Mouse (Mus musculus) megakaryocyte, embryonic 14.5 days (primary cell): Measurements from ENCODE around the gene Rpusd2. TPM values are rescaled to one million over a fixed set of nuclear protein-coding genes. Genes with fewer than 3 reads are reported as not detected.

Experiments used
- H3K27me3 ChIP-seq: replicated peaks from 2 replicates; pipeline ENCODE3; 2012; ENCODE audit warnings: inconsistent platforms
- H3K36me3 ChIP-seq: replicated peaks from 2 replicates; pipeline ENCODE3; 2012; ENCODE audit warnings: low read length, inconsistent platforms, mixed read lengths
- H3K4me1 ChIP-seq: 2 replicates; pipeline ENCODE4 v1.6.1; 2012; ENCODE audit warnings: inconsistent platforms
- H3K4me3 ChIP-seq: replicated peaks from 2 replicates; pipeline ENCODE3; 2012; ENCODE audit warnings: moderate library complexity, mild to moderate bottlenecking, inconsistent platforms
- H3K9me3 ChIP-seq: 2 replicates; pipeline ENCODE4 v1.6.1; 2012; ENCODE audit warnings: inconsistent platforms
- FLI1 ChIP-seq: IDR thresholded peaks from 2 replicates; pipeline ENCODE4 v1.6.1; 2012; ENCODE audit warnings: low read length, inconsistent platforms, mixed read lengths
- GATA1 ChIP-seq: IDR thresholded peaks from 3 replicates; pipeline ENCODE4 v1.6.1; 2012; ENCODE audit warnings: mixed read lengths, low read length, inconsistent platforms, borderline replicate concordance
- polyA plus RNA-seq: library from polyadenylated mRNA; stranded (reverse); fragments of >175 nt; gene quantifications from 2 replicates; pipeline ENCODE4 v1.2.3, GENCODE M21; 2012; ENCODE audit warnings: low replicate concordance; ENCODE audit not compliant: insufficient read depth

Gene Rpusd2
- polyA plus RNA-seq, 1 experiment, result 0.67 TPM

DNA sequence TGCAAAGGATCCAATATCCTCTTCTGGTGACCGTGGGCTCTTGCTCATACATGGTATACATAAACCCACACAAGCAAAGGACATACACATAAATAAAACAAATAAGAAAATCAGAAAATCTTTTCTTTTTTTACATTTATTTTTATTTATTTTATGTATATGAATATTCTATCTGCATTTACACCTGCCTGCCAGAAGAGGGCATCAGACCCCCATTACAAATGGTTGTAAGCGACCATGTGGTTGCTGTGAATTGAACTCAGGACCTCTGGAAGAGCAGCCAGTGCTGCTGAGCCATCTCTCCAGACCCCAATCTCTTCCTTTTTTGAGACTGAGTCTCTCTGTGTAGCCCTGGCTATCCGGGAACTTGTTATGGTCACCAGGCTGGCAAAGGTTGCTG is 16.9 kb upstream of the Rpusd2 start:
- H3K4me1 ChIP-seq, result peaks cover 25% of the 10 kb centered on the region
- peaks cover 16% of the 10 kb centered on the region for H3K27me3 ChIP-seq
- no peak for TF ChIP-seq FLI1
- no peak for TF ChIP-seq GATA1
- H3K36me3 ChIP-seq, result peaks cover 53% of the 10 kb centered on the region
- H3K9me3 ChIP-seq, result peaks cover 22% of the 10 kb centered on the region
- no peak overlapping the region for H3K4me3 ChIP-seq

DNA sequence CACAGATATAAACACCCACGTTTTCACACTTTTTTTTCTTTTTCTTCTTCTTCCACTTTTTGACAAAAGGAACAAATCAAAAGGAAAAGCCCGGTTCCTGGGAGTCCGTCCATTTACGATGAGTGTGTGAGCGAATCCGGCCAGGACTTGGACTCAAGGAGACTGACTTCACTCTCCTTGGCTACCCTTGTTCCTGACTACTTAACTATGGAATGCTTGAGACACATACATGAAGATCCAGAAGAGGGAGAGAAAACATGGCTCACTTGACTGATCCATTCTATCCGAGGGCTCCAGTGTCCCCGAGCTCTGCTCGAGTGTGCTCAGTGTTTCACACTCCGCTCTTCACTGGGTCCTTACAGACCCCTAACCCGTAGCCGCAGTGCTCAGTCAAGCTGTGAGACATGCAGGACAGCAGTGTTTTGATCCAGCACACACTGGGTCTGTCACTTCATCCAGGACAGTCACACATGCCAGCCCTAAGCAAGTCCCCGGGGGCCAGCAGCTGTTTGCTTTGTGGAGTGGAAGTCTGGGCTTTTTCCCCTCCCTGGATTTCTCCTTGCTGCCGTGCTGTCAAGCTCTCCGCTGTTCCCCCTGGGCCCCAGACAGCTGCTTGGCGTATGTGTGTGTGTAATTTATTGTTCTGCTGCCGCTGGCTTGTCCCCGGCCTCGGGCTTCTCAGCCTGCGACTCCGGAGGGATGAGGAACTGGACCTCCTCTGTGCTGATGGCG is 16.0 kb upstream of the Rpusd2 start:
- peaks cover 62% of the 10 kb centered on the region for H3K36me3 ChIP-seq
- H3K4me3 ChIP-seq, result no peak overlapping the region
- TF ChIP-seq GATA1 (no peak), FLI1 (no peak)
- peaks cover 23% of the 10 kb centered on the region for H3K4me1 ChIP-seq
- H3K27me3 ChIP-seq, result peaks cover 10% of the 10 kb centered on the region
- H3K9me3 ChIP-seq, result peaks cover 22% of the 10 kb centered on the region

DNA sequence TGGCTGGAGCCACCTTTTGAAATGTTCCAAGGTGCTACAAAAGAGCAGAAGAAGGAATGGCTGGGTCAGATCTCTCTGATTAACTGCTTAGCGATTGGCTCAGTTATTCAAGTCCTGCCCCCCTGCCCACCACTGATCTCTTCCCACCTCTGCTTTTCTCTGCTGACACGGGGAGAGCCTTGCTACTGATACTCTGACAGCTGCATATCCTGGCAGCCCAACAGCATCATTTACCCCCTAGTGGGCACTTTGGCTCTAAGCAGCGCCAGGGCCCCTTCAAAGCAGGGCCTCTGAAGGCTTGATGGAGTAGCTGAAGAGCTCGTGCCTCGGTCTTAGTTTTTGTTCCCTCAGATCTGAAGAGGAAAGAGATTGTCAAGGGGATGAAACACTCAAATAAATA is 15.5 kb upstream of the Rpusd2 start:
- peaks cover 23% of the 10 kb centered on the region for H3K4me1 ChIP-seq
- H3K4me3 ChIP-seq, result no peak overlapping the region
- peaks cover 22% of the 10 kb centered on the region for H3K9me3 ChIP-seq
- H3K36me3 ChIP-seq, result peaks cover 68% of the 10 kb centered on the region
- no peak for TF ChIP-seq FLI1
- TF ChIP-seq GATA1, result no peak
- peaks cover 8% of the 10 kb centered on the region for H3K27me3 ChIP-seq

DNA sequence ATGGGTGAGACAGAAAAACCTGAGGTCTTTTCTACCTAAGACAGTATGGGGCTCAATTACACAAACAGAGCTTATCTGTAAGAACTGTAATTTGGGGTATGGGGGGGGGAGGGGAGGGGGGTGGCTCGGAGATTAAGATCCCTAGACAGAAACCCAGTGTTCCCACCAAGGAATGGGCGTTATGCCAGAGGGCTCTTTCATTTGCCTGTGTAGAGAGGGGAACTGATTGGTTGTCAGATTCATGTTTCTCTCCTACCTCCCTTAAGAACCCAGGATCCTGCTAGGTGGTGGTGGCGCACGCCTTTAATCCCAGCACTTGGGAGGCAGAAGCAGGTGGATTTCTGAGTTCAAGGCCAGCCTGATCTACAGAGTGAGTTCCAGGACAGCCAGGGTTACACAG is 15.1 kb upstream of the Rpusd2 start:
- Histone ChIP-seq H3K9me3 (peaks cover 22% of the 10 kb centered on the region), H3K4me1 (peaks cover 23% of the 10 kb centered on the region), H3K36me3 (peaks cover 71% of the 10 kb centered on the region), H3K27me3 (peaks cover 6% of the 10 kb centered on the region), H3K4me3 (no peak overlapping the region)
- no peak for TF ChIP-seq GATA1
- no peak for TF ChIP-seq FLI1

DNA sequence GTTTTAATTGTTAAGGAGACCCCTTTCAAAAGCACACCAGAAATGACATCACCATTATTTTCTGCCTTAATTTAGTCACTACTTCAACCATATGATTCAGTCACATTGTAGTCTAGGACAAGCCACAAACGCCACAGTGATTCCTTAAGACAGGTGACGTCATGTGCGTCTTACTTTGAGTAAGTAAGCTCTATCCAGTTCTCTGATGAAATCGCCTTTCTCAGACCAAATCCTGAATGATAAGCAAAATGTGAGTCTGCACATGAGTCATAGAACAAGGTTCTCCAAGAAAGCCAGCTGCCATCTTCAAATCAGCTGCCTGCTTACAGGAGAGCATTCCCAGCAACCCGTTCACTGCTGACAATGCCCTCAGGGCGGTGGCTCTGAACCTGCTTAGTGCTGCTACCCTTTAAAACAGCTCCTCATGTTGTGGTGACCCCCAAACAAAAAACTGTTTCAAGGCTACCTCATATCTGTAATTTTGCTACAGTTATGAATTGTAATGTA is 11.4 kb upstream of the Rpusd2 start:
- Histone ChIP-seq H3K4me3 (no peak overlapping the region), H3K9me3 (peaks cover 17% of the 10 kb centered on the region), H3K27me3 (no peaks in the 10 kb centered on the region), H3K36me3 (peaks cover 89% of the 10 kb centered on the region), H3K4me1 (peaks cover 33% of the 10 kb centered on the region)
- no peak for TF ChIP-seq FLI1
- TF ChIP-seq GATA1, result no peak

DNA sequence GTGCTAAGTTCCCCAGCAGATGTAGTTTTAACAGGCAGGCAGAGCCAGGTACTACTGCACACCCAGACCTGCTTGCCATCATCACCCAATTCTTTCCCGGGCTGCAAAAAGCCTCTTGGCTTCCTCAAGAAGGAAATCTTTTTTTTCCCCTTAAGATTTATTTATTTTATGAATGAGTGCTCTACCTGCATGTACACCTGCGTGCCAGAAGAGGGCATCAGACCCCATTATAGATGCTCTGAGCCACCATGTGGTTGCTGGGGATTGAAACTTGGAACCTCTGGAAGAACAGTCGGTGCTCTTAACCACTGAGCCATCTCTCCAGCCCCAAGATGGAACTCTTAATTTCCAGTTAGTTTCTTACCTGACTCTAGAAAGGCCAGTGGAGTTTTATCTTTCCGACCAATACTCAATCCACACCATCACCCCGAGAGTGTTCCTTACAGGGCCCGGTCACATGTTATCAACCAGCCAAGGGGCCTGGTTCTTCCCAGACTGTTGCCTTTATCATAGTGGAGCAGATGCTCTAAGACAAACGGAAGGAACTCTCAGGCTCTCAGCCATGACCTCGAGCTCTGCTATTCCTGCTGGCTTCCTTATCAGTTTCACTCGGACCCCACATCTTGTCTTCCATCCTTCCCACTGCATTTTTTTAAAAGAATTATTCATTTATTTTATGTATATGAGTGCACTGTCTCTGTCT is 9.9 kb upstream of the Rpusd2 start:
- no peak for TF ChIP-seq FLI1
- no peak for TF ChIP-seq GATA1
- H3K36me3 ChIP-seq, result peaks cover 75% of the 10 kb centered on the region
- H3K4me3 ChIP-seq, result peak overlapping the region; percentile 15
- peaks cover 44% of the 10 kb centered on the region for H3K4me1 ChIP-seq
- peaks cover 9% of the 10 kb centered on the region; the same call in 1 of the 2 replicates for H3K9me3 ChIP-seq
- H3K27me3 ChIP-seq, result no peaks in the 10 kb centered on the region

DNA sequence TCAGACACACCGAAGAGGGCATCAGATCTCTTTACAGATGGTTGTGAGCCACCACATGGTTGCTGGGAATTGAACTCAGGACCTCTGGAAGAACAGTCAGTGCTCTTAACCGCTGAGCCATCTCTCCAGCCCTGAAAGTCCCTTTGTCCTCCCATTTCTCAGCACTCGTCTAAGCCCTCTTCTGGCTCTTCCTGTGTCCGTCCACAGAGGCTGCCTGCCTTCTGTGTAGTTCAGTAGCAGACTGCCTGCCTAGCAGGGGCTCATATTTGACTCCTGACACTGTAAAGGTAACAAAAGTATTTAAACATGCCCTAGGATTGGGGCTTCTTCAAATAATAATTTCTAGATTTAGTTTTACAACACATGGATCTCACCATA is 9.4 kb upstream of the Rpusd2 start:
- peak overlapping the region; percentile 38 for H3K4me3 ChIP-seq
- no peaks in the 10 kb centered on the region for H3K27me3 ChIP-seq
- H3K4me1 ChIP-seq, result peaks cover 45% of the 10 kb centered on the region
- peaks cover 70% of the 10 kb centered on the region for H3K36me3 ChIP-seq
- TF ChIP-seq GATA1 (no peak), FLI1 (no peak)
- H3K9me3 ChIP-seq, result peaks cover 9% of the 10 kb centered on the region; the same call in 1 of the 2 replicates

DNA sequence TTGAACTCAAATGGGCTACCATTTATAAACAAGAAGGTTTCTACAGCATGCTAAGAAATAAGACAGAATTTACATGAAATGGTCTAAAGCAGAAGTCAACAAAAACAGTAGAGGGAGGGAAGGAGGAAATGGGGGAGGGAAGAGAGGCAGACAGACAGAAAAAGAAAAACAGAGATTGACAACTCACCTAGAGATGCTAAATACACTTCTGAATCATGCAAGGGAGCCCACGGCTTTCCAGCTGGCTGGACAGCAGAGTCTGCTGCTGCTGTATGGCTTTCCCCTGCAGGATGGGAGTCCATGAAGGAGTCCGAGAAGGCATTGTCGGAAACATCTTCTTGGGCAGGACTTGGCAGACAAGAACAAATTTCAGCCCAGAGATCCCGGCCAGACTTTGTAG is 7.6 kb upstream of the Rpusd2 start:
- H3K27me3 ChIP-seq, result no peaks in the 10 kb centered on the region
- no peak overlapping the region for H3K4me3 ChIP-seq
- H3K9me3 ChIP-seq, result 0 out of 2 replicates have a peak, but pooled peaks cover under 1% of the 10 kb centered on the region
- peaks cover 50% of the 10 kb centered on the region for H3K4me1 ChIP-seq
- peaks cover 53% of the 10 kb centered on the region for H3K36me3 ChIP-seq
- TF ChIP-seq FLI1 (no peak), GATA1 (no peak)

DNA sequence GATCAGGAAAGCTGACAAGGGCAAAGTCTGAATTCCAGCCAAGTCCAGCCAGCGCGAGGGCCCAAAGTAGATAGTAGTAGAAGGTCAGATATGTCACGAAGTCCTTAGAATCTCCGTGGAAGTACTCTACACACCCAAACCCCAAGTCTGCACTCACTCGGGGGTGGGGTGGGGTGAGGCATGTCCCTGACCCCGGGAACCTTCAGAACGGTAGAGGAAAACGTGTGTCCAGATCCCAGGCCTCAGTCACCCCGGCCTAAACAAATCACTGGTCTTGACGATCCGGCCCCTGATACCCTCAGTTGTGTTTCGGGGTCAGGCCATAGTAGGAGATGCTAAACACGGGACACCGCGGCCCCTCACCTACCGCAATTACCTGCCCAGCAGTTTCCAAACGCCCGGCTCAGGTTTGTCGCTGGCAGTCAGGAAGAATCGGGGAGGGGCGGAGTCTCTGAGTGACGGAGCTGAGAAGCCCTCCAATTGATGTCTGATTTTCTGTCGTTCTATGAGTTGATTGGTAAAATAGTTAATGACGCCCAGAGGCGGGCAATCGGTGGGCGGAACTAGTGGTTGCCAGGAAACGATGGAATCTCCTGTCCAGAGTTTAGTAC is 5.5 kb upstream of the Rpusd2 start, which contains the start of gene Ccdc32:
Gene Ccdc32, minus strand, starts transcription at position 453 of the 611 bp plus-strand sequence.
- H3K4me3 ChIP-seq, result peak within 1 kb of the TSS; percentile 97
- H3K4me1 ChIP-seq, result peaks cover 58% of the 10 kb centered on the region
- H3K27me3 ChIP-seq, result no peaks in the 10 kb centered on the region
- TF ChIP-seq GATA1 (no peak), FLI1 (no peak)
- no peaks in the 10 kb centered on the region for H3K9me3 ChIP-seq
- H3K36me3 ChIP-seq, result peaks cover 32% of the 10 kb centered on the region
